Mouse (Mus musculus) induced T-regulatory cell, adult 2 months (primary cell): ENCODE measurements around the gene Ush1g.

Experiments used
- DNase-seq: peaks from one replicate; pipeline ENCODE4 v3.0.0-alpha.2; 2012; ENCODE audit warnings: low read depth

The Ush1g gene

DNA sequence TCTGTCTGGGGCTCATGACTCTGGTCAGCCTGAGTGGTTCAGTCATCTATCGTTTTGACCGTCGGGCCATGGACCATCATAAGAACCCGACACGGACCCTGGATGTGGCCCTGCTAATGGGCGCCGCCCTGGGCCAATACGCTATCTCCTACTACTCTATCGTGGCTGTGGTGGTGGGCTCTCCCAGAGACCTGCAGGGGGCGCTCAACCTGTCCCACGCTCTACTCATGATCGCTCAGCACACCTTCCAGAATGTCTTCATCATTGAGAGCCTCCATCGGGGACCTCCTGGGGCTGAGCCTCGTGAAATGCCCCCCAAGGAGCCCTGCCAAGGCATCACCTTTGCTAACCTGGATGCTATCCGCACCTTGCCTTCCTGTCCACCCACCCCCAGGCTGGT lies 7.5 kb upstream of the Ush1g start:
- DNase-seq, result peak; percentile 52

DNA sequence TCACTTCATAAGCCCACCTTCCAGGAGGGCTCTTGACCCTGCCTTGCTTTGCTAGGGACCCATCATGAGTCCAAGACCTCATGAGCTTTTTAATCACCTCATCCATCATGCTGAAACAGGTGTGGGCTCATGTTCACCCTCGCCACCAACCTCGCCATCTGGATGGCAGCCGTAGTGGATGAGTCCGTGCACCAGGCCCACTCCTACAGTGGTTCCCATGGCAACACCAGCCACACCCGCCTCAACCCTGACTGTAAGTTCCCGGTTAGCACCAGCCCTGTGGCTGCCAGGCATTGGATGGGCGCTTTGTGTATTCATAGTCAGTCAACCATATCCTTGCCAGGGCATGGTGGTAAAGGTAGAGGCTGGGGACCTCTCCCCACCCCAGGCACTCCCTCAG lies 4.9 kb upstream of the Ush1g start:
- no peak for DNase-seq

DNA sequence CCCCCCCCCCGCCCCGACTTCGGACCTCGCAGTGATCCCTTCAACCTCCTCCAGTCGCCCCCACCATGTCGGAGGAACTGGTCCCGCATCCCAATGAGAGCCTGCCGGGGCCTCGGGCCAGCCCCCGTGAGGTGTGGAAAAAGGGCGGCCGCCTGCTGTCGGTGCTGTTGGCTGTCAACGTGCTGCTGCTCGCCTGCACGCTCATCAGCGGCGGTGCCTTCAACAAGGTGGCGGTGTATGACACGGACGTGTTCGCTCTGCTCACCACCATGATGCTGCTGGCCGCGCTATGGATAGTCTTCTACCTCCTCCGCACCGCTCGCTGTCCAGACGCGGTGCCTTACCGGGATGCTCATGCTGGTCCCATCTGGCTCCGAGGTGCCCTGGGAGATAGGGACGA lies 1.5 kb upstream of the Ush1g start:
- DNase-seq, result no peak

DNA sequence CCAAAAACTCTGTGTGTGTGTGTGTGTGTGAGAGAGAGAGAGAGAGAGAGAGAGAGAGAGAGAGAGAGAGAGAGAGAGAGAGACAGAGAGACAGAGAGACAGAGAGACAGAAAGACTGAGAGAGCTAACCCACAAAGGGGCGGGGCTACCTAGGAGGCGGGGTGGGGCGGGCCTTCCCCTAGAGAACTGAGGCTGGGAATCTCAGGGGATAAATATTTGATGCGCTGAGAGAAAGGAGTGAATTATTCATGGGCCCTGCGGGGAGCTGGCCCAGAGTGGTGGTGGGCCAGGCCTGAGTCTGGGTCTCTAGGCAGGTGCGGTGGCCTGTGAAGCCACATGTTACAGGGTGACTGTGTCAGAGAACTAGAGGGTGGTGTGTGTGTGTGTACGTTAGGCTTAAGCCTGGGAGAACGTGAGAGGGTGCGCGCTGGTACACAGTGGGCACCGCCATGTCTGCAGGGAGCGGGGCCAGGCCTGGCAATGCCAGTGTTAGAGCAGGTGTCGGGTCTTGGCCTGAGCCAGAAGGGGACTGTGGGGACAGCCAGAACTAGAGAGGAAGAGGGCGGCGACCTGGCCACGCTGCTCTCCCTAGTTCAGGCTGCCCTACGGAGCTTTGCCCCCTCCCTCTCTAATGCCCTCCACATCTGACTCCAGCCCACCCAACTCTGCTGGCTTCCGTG lies 2.0 kb downstream of the Ush1g start:
- peak; percentile 42 for DNase-seq

GRCm38 (mm10) chr11:115318245-115319027 lies 3.4 kb downstream of the Ush1g start:
- no peak for DNase-seq

DNA sequence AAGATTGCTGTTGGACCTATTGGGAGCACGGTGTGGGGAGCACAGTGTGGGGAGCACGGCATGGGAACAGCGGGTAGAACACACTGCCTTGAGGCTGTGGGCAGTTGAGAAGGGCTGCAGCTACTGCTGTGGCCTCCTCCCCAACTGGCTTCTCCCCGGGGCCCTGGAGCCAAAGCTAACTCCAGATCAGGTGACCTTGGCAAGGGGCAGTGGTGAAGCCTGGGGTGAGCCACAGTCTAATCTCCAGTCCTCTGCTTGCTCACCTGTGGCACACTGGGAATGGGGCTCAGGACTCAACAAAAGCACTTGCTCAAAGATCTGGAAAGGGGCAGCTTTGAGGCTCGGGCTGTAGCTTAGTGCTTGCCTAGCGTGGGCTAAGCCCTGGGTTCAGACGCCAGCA lies 4.6 kb downstream of the Ush1g start:
- no peak for DNase-seq

DNA sequence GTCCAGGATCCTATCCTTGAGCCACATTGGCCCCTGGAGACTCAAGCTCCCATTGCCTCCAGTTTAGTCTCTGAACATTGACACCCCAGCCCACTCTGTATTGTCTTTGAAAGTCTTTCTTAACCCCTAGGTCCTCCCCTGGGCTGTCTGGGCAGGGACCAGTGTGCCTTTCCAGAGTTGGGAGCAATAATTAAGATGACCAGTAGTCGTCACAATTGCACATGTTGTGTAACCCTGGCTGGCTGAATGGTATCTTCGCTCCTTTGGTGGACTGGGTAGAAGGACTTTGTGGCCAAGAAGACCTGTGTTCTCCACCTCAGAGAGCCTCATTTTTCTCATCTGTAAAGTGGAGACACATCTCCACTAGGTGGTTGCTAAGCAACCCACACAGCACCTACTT lies 7.6 kb downstream of the Ush1g start:
- no peak for DNase-seq

DNA sequence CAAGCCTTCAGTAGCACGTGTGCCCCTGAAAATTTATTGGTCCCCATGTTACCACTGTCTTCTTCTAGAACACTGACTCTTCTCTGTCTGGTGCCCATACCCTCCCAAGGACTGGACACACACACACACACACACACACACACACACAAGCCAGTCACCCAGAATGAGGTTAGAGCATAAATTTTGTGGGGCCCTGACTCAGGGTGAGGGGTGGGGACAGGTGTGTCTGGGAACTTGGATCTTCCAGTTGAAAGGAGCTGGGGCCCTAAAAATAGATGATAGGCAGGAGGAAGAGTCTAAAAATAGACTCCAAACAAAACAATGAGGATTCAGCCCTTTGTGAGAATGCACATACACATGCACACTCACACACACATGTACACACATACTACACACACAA lies 13.1 kb downstream of the Ush1g start:
- no peak for DNase-seq

DNA sequence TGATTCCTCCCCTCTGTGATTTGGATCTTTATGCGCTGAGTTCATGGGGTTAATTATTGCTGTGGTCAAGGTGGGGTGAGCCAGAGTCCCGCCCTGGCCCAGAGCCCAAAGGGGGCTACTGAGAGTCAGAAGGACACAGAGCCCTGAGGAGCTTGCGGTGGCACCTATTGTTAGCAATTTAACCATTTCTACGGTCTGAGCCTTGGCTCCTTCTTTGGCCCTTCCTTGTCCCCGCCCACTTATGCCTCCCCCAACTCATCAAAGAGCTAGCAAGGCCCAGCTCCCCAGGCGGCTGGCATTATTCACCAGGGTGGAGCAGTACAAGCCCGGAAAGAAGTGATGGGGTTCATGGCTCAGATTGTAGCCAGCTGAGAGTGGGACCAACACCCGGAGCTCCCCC lies 15.0 kb downstream of the Ush1g start, which contains the start of gene Otop2:
Gene Otop2, plus strand, starts transcription at position 301 of the 400 bp plus-strand sequence.
- DNase-seq, result no peak

GRCm38 (mm10) chr11:115303167-115303566 lies 18.7 kb downstream of the Ush1g start:
- DNase-seq, result no peak

DNA sequence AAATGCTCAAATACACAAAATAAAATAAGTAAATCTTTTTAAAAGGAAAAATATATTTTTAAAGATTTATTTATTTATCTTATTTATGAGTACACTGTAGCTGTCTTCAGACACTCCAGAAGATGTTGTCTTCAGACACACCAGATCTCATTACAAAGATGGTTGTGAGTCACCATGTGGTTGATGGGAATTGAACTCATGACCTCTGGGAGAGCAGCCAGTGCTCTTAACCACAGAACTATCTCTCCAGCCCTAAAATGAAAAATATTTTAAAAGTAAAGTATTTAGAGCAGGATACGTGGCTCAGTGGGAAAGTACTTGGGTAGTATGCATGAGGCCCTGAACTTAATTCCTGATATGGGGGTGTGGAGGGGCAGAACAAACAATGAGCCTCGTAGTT lies 20.5 kb downstream of the Ush1g start:
- DNase-seq, result no peak

DNA sequence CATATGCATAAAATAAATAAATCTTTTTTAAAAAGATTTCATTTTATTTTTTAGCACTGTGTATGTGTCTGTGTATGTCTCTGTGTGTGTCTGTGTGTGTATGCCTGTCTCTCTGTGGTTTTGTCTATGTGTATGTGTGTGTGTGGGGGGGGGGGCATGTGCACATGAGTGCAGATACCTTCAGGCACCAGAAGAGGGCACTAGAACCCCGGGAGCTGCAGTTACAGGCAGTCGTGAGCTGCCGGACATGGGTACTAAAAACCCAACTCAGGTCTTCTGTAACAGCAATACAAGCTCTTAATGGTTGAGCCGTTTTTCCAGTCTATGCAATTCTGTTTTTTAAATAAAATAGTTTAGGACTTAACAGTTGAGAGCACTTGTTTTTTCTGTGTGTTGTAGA lies 21.1 kb downstream of the Ush1g start:
- no peak for DNase-seq

- DNase-seq, result no peak
These were observed 23.7 kb downstream of the Ush1g start for GRCm38 (mm10) chr11:115298160-115298559.

GRCm38 (mm10) chr11:115297214-115297826 lies 24.5 kb downstream of the Ush1g start, which contains the start of gene Fads6:
Gene Fads6, minus strand, starts transcription at chr11:115297663.
- DNase-seq, result peak; percentile 84

GRCm38 (mm10) chr11:115296471-115297210 lies 25.2 kb downstream of the Ush1g start:
- DNase-seq, result no peak

DNA sequence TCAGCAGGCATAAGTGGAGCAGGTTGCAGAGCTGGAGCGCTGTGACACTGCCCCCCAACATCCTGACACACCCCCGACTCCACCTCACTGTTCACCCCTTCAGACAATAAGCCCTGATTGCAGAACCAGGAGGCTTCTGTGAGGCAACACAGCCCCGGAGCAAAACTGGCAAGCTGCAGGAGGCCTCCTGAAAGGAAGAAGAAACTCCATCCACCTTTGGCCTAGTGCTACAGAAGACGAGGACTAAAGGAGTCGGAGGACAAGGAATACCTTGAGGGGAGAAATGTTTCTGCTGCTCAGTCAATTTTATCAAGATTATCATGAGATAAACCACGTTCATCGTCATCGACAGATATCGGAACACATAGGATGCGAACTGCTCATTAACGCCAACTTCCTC lies 25.9 kb downstream of the Ush1g start:
- DNase-seq, result no peak

- DNase-seq, result no peak
These were observed 29.0 kb downstream of the Ush1g start for GRCm38 (mm10) chr11:115292631-115293375.

- DNase-seq, result no peak
These were observed 30.3 kb downstream of the Ush1g start for GRCm38 (mm10) chr11:115291503-115291902.

GRCm38 (mm10) chr11:115290919-115291318 lies 30.9 kb downstream of the Ush1g start:
- no peak for DNase-seq

GRCm38 (mm10) chr11:115290314-115290713 lies 31.5 kb downstream of the Ush1g start:
- DNase-seq, result no peak

- DNase-seq, result no peak
These were observed 32.0 kb downstream of the Ush1g start for GRCm38 (mm10) chr11:115289885-115290284.

GRCm38 (mm10) chr11:115288305-115288704 lies 33.5 kb downstream of the Ush1g start:
- DNase-seq, result no peak
